Mouse (Mus musculus) forebrain, embryonic 10.5 days (tissue): Measurements from ENCODE around the gene Col4a5. TPM values are rescaled to one million over a fixed set of nuclear protein-coding genes. Genes with fewer than 3 reads are reported as not detected.

Source experiments
- DNase-seq: peaks from one replicate; pipeline ENCODE4 v3.0.0-alpha.2; 2017; ENCODE audit warnings: low spot score; ENCODE audit errors: extremely low spot score
- H3K27ac ChIP-seq: fragments of 300-500 bp; sonication (generic); 2 replicates; pipeline ENCODE4 v1.5.1; 2016; ENCODE audit warnings: mild to moderate bottlenecking
- H3K27me3 ChIP-seq: fragments of 300-500 bp; sonication (generic); 2 replicates; pipeline ENCODE4 v1.6.1; 2016; ENCODE audit warnings: mild to moderate bottlenecking; ENCODE audit not compliant: poor library complexity, severe bottlenecking
- H3K36me3 ChIP-seq: fragments of 300-500 bp; sonication (generic); replicated peaks from 2 replicates; pipeline ENCODE4 v1.6.1; 2016; ENCODE audit warnings: mild to moderate bottlenecking, moderate library complexity
- H3K4me1 ChIP-seq: fragments of 300-500 bp; sonication (generic); 2 replicates; pipeline ENCODE4 v1.6.1; 2016
- H3K4me3 ChIP-seq: fragments of 300-500 bp; sonication (generic); 2 replicates; pipeline ENCODE4 v1.5.1; 2016; ENCODE audit warnings: mild to moderate bottlenecking, moderate library complexity
- H3K9me3 ChIP-seq: fragments of 300-500 bp; sonication (generic); 2 replicates; pipeline ENCODE4 v1.6.1; 2016; ENCODE audit warnings: mild to moderate bottlenecking, moderate library complexity
- WGBS: fragments of 180-500 bp; shearing (Covaris S2); methylation state at CpG from one replicate; pipeline ENCODE4 v1.1.7; 2016; 5-methylcytosine and 5-hydroxymethylcytosine counted together
- polyA plus RNA-seq: library from polyadenylated mRNA; unstranded; fragments of >200 nt; fragmentation: Nextera tagmentation; extraction: Ambion mirVana; gene quantifications from 2 replicates; pipeline ENCODE4 v1.2.1, GENCODE M21; 2016

Col4a5 gene
- polyA plus RNA-seq, result 9.7 and 11.6 TPM in 2 replicates

DNA sequence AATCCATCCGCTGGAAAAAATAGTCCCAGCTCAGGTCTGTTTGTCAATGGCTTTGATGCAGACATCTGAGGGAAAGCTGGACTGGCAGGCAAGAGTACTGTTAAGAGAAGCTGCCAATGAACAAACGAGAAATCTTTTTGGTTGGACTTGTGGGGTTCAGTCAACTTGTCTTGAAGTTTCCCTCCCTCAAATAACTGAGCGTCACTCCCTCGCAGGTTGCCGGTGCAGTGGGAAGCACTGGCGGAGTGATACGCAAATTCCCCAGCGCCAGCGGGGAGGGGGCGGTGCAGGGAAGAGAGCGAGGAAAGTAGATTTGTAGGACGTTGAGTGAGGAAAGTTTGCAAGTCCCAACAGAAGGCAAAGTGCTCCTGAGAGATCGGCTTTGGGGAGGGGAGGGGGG, at the start of gene Col4a5:
Col4a5 (plus strand) TSS at position 276 of the 400 bp plus-strand sequence.
- peaks cover 73% of the 10 kb centered on the region for H3K27me3 ChIP-seq

DNA sequence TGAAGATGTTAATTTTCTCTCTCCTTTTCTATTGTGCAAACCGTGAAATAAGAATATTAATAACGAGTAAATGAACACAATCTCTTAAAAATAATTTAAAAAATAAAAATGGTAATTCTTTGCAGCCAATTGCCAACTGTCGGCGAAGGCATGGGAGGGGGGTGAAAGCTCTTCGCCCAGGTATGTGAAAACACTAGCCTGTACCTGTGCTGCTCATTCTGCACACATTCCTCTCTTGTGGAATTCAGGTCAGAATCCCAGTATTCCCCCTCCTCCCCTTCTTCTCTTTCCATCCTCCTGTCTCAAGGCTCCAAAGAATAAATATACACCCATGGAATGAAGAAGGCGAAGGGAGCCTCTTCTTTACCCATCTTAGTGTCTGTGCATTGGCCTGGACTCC, 38.4 kb upstream of the Col4a5 start:
- Histone ChIP-seq H3K9me3 (no peaks in the 10 kb centered on the region), H3K27me3 (peaks cover 85% of the 10 kb centered on the region), H3K4me1 (no peaks in the 10 kb centered on the region), H3K36me3 (no peaks in the 10 kb centered on the region), H3K4me3 (no peak overlapping the region), H3K27ac (no peak overlapping the region)
- no peak for DNase-seq
- WGBS, result 93% methylated on average over 6 of the region's 6 CpGs

More for the DNA sequence above, at the start of gene Col4a5:
- Histone ChIP-seq H3K27ac (peak within 1 kb of the TSS; percentile 84), H3K9me3 (no peaks in the 10 kb centered on the region), H3K4me3 (peak within 1 kb of the TSS; percentile 57), H3K36me3 (no peaks in the 10 kb centered on the region), H3K4me1 (no peaks in the 10 kb centered on the region)
- 16% methylated on average over 12 of the region's 13 CpGs for WGBS
- DNase-seq, result peak; percentile 68

GRCm38 (mm10) chrX:141439423-141439822, 35.8 kb upstream of the Col4a5 start:
- H3K4me1 ChIP-seq, result no peaks in the 10 kb centered on the region
- WGBS, result 82% methylated on average over 2 of the region's 2 CpGs
- no peak overlapping the region for H3K4me3 ChIP-seq
- H3K27me3 ChIP-seq, result peaks cover 80% of the 10 kb centered on the region
- no peak for DNase-seq
- no peak overlapping the region for H3K27ac ChIP-seq
- H3K9me3 ChIP-seq, result no peaks in the 10 kb centered on the region
- no peaks in the 10 kb centered on the region for H3K36me3 ChIP-seq

GRCm38 (mm10) chrX:141447936-141448335, 27.2 kb upstream of the Col4a5 start:
- no peaks in the 10 kb centered on the region for H3K9me3 ChIP-seq
- no peak overlapping the region for H3K4me3 ChIP-seq
- DNase-seq, result no peak
- no peaks in the 10 kb centered on the region for H3K4me1 ChIP-seq
- WGBS, result 79% methylated on average over 1 of the region's 1 CpGs
- no peak overlapping the region for H3K27ac ChIP-seq
- H3K27me3 ChIP-seq, result peaks cover 86% of the 10 kb centered on the region
- no peaks in the 10 kb centered on the region for H3K36me3 ChIP-seq

GRCm38 (mm10) chrX:141473470-141474302, 1.5 kb upstream of the Col4a5 start, which contains the start of gene Col4a6:
Col4a6 (minus strand) TSS chrX:141474076.
- Histone ChIP-seq H3K27ac (peak within 1 kb of the TSS; percentile 84), H3K4me3 (peak within 1 kb of the TSS; percentile 57), H3K9me3 (no peaks in the 10 kb centered on the region), H3K27me3 (peaks cover 82% of the 10 kb centered on the region), H3K4me1 (no peaks in the 10 kb centered on the region), H3K36me3 (no peaks in the 10 kb centered on the region)
- WGBS, result 14% methylated on average over 16 of the region's 16 CpGs
- DNase-seq, result peak; percentile 25

DNA sequence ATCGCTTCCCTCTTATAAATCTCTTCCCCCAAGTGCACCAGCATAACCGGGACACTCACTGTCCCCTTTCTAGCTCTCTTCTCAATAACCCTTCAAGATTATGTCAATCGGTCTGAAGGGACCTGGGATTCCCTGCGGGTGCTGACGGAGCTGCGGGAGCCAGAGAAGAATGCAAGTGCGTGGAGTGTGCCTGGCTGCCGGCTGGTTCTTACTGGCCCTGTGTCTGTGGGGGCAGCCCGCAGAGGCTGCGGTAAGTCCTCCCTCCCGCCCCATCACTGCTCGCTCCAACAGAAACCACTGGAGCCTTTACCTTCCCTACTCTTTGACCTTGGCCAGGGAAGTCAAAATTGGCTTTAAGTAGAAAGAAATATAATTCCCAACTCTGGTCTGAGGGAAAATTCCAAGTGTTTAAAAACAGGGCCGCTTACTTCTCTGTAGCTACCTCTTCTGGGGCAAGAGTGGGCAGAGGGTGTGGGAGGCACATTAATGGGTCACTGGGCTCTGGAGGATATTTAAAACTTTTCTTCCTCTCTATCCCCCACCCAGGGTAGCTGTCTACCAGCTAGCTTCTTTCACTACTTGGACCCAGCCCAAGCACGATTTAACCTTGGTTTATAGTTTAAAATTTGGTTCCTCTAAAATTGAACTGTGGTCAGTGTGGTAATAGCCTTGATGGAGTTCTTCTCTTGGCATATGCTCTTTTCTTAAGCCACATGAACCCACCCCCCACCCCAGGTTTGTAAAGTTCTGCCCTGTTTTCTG, 562 bp downstream of the Col4a5 start:
- H3K4me3 ChIP-seq, result peak overlapping the region; percentile 57
- no peaks in the 10 kb centered on the region for H3K9me3 ChIP-seq
- WGBS, result 20% methylated on average over 14 of the region's 14 CpGs
- H3K27ac ChIP-seq, result peak overlapping the region; percentile 84
- peaks cover 73% of the 10 kb centered on the region for H3K27me3 ChIP-seq
- no peak for DNase-seq
- no peaks in the 10 kb centered on the region for H3K36me3 ChIP-seq
- no peaks in the 10 kb centered on the region for H3K4me1 ChIP-seq

- no peak overlapping the region for H3K27ac ChIP-seq
- H3K27me3 ChIP-seq, result peaks cover 52% of the 10 kb centered on the region
- H3K4me1 ChIP-seq, result no peaks in the 10 kb centered on the region
- H3K4me3 ChIP-seq, result no peak overlapping the region
- no peak for DNase-seq
- no peaks in the 10 kb centered on the region for H3K36me3 ChIP-seq
- 72% methylated on average over 4 of the region's 4 CpGs for WGBS
- H3K9me3 ChIP-seq, result no peaks in the 10 kb centered on the region
Observed at GRCm38 (mm10) chrX:141494545-141494944, 19.4 kb downstream of the Col4a5 start.

DNA sequence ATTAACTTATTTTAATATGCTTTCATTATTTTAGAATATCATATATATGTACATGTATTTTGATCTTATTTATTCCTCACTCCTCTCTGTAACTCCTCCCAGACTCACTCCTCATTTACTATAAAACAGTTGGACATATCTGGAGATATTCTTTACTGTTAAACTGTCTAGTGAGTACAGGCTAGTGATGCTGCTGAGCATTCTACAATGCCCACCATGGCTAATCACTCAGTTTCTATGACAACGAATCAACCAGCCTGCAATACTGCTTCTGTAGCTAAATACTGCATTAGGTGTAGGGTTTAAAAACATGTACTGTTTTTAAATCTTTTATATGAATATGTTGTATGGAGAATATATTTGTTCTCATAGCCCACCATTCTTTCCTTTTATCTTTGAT, 27.9 kb downstream of the Col4a5 start:
- no peak overlapping the region for H3K4me3 ChIP-seq
- no peaks in the 10 kb centered on the region for H3K9me3 ChIP-seq
- WGBS, result 89% methylated on average over 1 of the region's 1 CpGs
- no peak overlapping the region for H3K27ac ChIP-seq
- no peaks in the 10 kb centered on the region for H3K36me3 ChIP-seq
- H3K4me1 ChIP-seq, result no peaks in the 10 kb centered on the region
- DNase-seq, result no peak
- H3K27me3 ChIP-seq, result peaks cover 57% of the 10 kb centered on the region

- Histone ChIP-seq H3K9me3 (no peaks in the 10 kb centered on the region), H3K4me1 (no peaks in the 10 kb centered on the region), H3K36me3 (no peaks in the 10 kb centered on the region), H3K27ac (no peak overlapping the region), H3K27me3 (peaks cover 40% of the 10 kb centered on the region), H3K4me3 (no peak overlapping the region)
- DNase-seq, result no peak
Observed at GRCm38 (mm10) chrX:141533447-141533846, 58.3 kb downstream of the Col4a5 start.

GRCm38 (mm10) chrX:141547471-141547870, 72.3 kb downstream of the Col4a5 start:
- Histone ChIP-seq H3K9me3 (no peaks in the 10 kb centered on the region), H3K4me1 (no peaks in the 10 kb centered on the region), H3K27me3 (peaks cover 35% of the 10 kb centered on the region), H3K27ac (no peak overlapping the region), H3K36me3 (no peaks in the 10 kb centered on the region), H3K4me3 (no peak overlapping the region)
- no peak for DNase-seq
- 92% methylated on average over 2 of the region's 2 CpGs for WGBS

DNA sequence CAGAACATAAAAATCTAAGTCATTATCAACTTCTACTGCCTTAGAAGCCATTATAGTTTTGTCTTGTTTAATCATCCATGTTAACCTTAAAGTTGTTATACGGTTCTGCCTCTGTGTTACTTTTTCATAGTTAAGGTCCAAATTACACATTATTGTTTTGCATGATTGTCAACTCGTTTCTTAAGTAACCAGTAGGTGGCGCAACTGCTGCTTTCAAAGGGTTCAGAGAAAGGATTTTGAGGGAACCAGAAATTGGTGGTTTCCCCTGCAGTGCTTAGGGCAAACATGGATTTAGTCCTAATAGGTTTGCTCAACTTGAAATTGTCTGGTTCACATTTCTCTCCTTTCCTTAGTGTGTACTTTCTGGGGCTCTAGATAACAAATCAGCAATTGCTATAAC, 115.1 kb downstream of the Col4a5 start:
- Histone ChIP-seq H3K4me1 (no peaks in the 10 kb centered on the region), H3K27me3 (peaks cover 39% of the 10 kb centered on the region), H3K27ac (no peak overlapping the region), H3K9me3 (no peaks in the 10 kb centered on the region), H3K36me3 (no peaks in the 10 kb centered on the region), H3K4me3 (no peak overlapping the region)
- 29% methylated on average over 3 of the region's 3 CpGs for WGBS
- no peak for DNase-seq

DNA sequence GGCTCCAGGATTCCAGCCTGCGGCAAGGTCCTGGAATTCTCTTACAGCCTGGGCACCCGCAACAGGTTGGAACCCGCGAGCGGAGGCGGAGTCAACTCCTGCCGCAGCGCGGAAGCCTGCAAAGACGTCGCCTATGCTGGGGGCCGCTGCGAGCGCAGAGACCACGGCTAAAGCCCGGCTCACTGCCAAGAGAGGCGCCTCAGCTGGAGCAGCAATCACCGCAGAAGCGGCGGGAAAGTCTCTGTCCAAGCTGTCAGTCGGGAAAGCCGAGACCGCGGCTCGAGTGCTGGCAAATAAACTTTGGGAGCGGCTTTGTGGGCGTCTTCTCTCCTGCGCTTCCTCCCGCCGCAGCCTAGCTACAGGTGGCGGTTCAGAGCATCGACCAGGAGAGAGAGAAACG, 246.5 kb downstream of the Col4a5 start:
- peak; percentile 39 for DNase-seq
- H3K9me3 ChIP-seq, result no peaks in the 10 kb centered on the region
- H3K4me1 ChIP-seq, result peaks cover 30% of the 10 kb centered on the region
- H3K27ac ChIP-seq, result peak overlapping the region; percentile 77
- no peaks in the 10 kb centered on the region for H3K36me3 ChIP-seq
- 21% methylated on average over 33 of the region's 33 CpGs for WGBS
- H3K4me3 ChIP-seq, result peak overlapping the region; percentile 57
- peaks cover 98% of the 10 kb centered on the region for H3K27me3 ChIP-seq

- 27% methylated on average over 16 of the region's 16 CpGs for WGBS
- Histone ChIP-seq H3K27me3 (peaks cover 96% of the 10 kb centered on the region), H3K27ac (peak overlapping the region; percentile 63), H3K4me3 (peak overlapping the region; percentile 57), H3K9me3 (no peaks in the 10 kb centered on the region), H3K4me1 (peaks cover 34% of the 10 kb centered on the region), H3K36me3 (no peaks in the 10 kb centered on the region)
- peak; percentile 33 for DNase-seq
Observed at GRCm38 (mm10) chrX:141723936-141724335, 248.8 kb downstream of the Col4a5 start.
